Mouse (Mus musculus) limb, embryonic 15.5 days (tissue): ENCODE data around the gene Nudt17. TPM values are rescaled to one million over a fixed set of nuclear protein-coding genes. Genes with fewer than 3 reads are reported as not detected.

ENCODE experiments used
- ATAC-seq: fragments of 200-750 bp; cut with Nextera tagmentation; 2 replicates; pipeline ENCODE4 v1.8.0; 2017; ENCODE audit warnings: low read depth, moderate TSS enrichment; ENCODE audit not compliant: insufficient number of reproducible peaks, low FRiP score, low TSS enrichment
- H3K27ac ChIP-seq: fragments of 300-500 bp; sonication (generic); 2 replicates; pipeline ENCODE4 v1.5.1; 2015; ENCODE audit warnings: moderate library complexity, mild to moderate bottlenecking, inconsistent platforms
- H3K27me3 ChIP-seq: fragments of 300-500 bp; sonication (generic); 2 replicates; pipeline ENCODE4 v1.6.1; 2015; ENCODE audit warnings: inconsistent platforms
- H3K36me3 ChIP-seq: fragments of 300-500 bp; sonication (generic); 2 replicates; pipeline ENCODE4 v1.6.1; 2015; ENCODE audit warnings: inconsistent platforms
- H3K4me1 ChIP-seq: fragments of 300-500 bp; sonication (generic); 2 replicates; pipeline ENCODE4 v1.6.1; 2015; ENCODE audit warnings: inconsistent platforms
- H3K4me2 ChIP-seq: fragments of 300-500 bp; sonication (generic); 2 replicates; pipeline ENCODE4 v1.6.1; 2015; ENCODE audit warnings: mild to moderate bottlenecking, inconsistent platforms
- H3K4me3 ChIP-seq: fragments of 300-500 bp; sonication (generic); 2 replicates; pipeline ENCODE4 v1.5.1; 2015; ENCODE audit warnings: mild to moderate bottlenecking, inconsistent platforms
- H3K9ac ChIP-seq: fragments of 300-500 bp; sonication (generic); 2 replicates; pipeline ENCODE4 v1.6.1; 2015; ENCODE audit warnings: inconsistent platforms
- H3K9me3 ChIP-seq: fragments of 300-500 bp; sonication (generic); 2 replicates; pipeline ENCODE4 v1.6.1; 2016; ENCODE audit warnings: inconsistent platforms
- WGBS: fragments of 180-500 bp; shearing (Covaris S2); methylation state at CpG from one replicate; pipeline ENCODE4 v1.1.7; 2015; 5-methylcytosine and 5-hydroxymethylcytosine counted together
- polyA plus RNA-seq: library from polyadenylated mRNA; unstranded; fragments of >200 nt; fragmentation: Nextera tagmentation; extraction: Ambion mirVana; gene quantifications from 2 replicates; pipeline ENCODE4 v1.2.1, GENCODE M21; 2015

The Nudt17 gene
- polyA plus RNA-seq, 1 experiment from 2014 or later, result 17.9 TPM

DNA sequence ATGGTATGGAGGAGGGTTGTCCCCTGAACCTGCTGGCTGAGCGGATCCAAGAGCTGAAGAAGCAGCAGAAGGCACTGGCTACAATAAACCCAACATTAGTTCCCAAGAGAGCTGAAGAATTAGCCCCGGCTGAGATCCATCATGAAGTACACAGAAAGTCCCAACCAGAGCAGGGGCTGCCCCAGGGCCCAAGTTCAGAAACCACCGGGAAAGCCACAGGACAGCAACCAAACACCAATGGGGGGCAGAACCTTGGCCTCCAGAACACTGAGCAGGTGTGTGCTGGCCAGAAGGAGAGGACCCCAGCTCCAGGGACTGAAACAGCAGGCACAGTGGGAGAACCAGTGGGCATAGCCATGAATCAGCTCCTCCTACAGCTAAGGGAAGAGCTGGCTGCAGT lies 24.9 kb downstream of the Nudt17 start:
- no peaks in the 10 kb centered on the region for H3K36me3 ChIP-seq
- H3K9ac ChIP-seq, result no peak overlapping the region
- H3K4me1 ChIP-seq, result peaks cover 17% of the 10 kb centered on the region; the same call in 1 of the 2 replicates
- peaks cover 10% of the 10 kb centered on the region for H3K27me3 ChIP-seq
- H3K27ac ChIP-seq, result no peak overlapping the region
- ATAC-seq, result no peak
- no peak overlapping the region for H3K4me3 ChIP-seq
- no peaks in the 10 kb centered on the region for H3K9me3 ChIP-seq
- no peak overlapping the region for H3K4me2 ChIP-seq
- 77% methylated on average over 3 of the region's 3 CpGs for WGBS

DNA sequence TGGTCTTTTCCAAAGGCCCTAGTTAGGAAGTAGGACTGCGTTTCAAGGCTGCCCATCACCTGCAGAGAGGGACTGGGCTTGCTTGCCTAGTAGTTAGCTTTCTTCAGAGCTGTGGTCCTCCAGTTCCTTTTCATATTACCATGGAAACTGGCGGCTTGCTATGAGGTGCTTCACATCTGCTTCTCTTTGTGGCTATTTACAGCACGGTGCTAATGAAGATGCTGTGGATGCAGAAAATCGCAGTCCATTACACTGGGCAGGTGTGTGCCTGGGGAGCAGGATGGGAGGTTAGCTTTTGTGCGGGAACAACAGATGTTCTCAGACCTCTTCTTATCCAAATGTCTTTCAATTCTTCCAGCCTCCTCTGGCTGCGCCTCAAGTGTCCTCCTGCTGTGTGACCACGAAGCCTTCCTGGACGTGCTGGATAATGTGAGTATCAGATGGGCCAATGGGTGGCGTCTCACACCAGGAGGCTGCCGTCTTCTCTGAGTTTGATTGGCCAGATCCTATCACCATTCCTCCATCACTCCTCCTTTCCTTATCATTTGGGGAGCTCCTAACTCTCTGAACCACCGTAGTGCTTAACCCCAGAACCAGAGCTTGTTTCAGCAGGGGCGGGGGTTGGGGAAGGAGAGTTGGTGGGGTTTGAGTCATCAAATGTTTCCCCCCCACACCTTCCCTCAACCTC lies 27.9 kb downstream of the Nudt17 start:
- H3K27ac ChIP-seq, result no peak overlapping the region
- no peak overlapping the region for H3K4me2 ChIP-seq
- H3K27me3 ChIP-seq, result peaks cover 10% of the 10 kb centered on the region
- WGBS, result 27% methylated on average over 12 of the region's 12 CpGs
- no peaks in the 10 kb centered on the region for H3K9me3 ChIP-seq
- H3K4me3 ChIP-seq, result no peak overlapping the region
- no peaks in the 10 kb centered on the region for H3K36me3 ChIP-seq
- peaks cover 21% of the 10 kb centered on the region; the same call in 1 of the 2 replicates for H3K4me1 ChIP-seq
- ATAC-seq, result no peak
- no peak overlapping the region for H3K9ac ChIP-seq

DNA sequence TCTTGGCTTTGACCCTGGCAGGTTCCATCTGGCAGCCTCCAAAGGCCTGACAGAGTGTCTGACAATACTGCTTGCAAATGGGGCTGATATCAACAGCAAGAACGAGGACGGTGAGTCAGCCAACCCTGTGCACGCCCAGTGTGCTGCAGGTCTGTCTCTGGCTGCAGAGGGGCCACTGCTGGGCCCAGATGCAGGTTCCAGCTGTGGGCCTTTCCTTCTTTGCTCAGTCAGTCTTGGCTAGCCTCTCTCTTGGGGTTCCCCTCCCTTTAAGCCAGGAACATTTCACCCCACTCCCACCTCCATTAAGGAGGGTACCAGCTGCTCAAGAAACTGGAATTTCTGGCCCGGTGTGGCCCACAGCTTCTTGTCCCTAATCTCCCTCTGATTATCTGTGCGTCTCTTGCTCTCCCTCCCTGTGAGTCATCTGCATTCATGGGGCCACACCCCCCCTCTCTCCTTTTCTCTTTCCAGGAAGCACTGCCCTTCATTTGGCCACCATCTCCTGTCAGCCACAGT lies 29.1 kb downstream of the Nudt17 start:
- ATAC-seq, result peak; percentile 53; the same call in 1 of the 2 replicates
- WGBS, result 27% methylated on average over 5 of the region's 5 CpGs

DNA sequence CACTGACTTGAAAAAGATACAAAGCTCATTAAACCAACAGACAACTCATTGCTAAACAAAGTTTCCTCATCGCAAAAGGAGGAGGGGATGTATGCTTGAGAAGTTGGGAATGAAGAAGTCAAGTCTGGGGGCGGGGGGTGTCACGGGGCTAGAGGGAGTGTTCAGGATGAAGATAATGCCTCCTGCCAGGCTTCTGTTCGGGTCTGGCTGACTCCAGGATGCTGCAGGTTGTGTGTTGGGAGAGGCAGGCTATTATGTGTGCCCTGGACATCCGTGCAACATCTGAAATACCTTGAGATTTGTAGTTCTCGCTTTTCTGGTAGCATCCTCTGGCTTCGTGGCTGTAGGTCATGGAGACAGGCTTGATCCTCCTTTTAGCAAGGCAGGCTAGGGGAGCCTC lies 29.9 kb downstream of the Nudt17 start:
- Histone ChIP-seq H3K4me3 (no peak overlapping the region), H3K9me3 (no peaks in the 10 kb centered on the region), H3K4me2 (no peak overlapping the region), H3K27me3 (no peaks in the 10 kb centered on the region), H3K4me1 (peaks cover 14% of the 10 kb centered on the region), H3K36me3 (no peaks in the 10 kb centered on the region), H3K9ac (no peak overlapping the region), H3K27ac (no peak overlapping the region)
- no peak for ATAC-seq
- WGBS, result 66% methylated on average over 7 of the region's 7 CpGs

More for the DNA sequence above, 29.1 kb downstream of the Nudt17 start:
- Histone ChIP-seq H3K4me3 (no peak overlapping the region), H3K27me3 (peaks cover 7% of the 10 kb centered on the region), H3K36me3 (no peaks in the 10 kb centered on the region), H3K27ac (no peak overlapping the region), H3K4me2 (no peak overlapping the region), H3K9ac (no peak overlapping the region), H3K9me3 (no peaks in the 10 kb centered on the region), H3K4me1 (peaks cover 14% of the 10 kb centered on the region)

DNA sequence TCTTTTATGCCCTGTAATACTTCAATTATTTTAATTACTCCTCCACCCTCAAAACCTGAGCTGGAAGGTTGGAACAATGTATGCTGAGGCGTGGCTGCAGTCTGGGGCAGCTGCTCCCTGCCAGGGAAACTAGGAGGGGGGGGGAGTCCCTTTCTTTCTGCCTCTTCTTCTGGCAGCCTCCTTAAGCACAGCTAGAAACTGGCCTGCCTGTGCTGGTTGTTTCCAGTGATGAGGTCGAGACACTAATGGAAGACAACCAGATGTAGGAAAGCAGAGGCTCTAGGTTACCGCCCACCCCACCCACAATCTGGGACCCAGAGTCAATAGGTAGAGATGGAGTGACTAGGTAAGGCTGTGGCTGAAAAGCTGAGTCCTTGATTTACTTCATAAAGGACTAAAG lies 32.7 kb downstream of the Nudt17 start:
- peak overlapping the region; percentile 67; the same call in 1 of the 2 replicates for H3K27ac ChIP-seq
- H3K9ac ChIP-seq, result no peak overlapping the region
- peaks cover 17% of the 10 kb centered on the region for H3K4me1 ChIP-seq
- 39% methylated on average over 3 of the region's 3 CpGs for WGBS
- no peak overlapping the region for H3K4me2 ChIP-seq
- no peaks in the 10 kb centered on the region for H3K36me3 ChIP-seq
- H3K9me3 ChIP-seq, result no peaks in the 10 kb centered on the region
- H3K27me3 ChIP-seq, result no peaks in the 10 kb centered on the region
- no peak for ATAC-seq
- H3K4me3 ChIP-seq, result no peak overlapping the region

DNA sequence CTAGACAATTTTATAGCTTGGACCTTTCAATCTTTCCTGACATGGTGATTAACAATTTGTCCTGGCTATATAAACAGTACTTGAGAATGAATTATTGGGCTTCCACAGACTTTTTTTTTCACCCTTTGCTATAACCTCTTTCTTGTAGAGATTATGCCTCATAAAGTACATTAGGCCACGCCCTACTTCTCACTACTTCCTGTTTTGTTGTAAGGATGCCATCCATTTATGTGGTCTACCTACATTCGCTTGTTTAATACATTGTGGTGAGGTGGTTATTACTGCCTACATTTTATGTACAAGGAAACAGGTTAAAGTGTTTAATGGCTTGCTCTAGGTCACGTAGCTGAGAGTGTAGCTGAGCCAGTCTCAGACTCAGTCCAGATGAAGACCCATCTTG lies 33.2 kb downstream of the Nudt17 start:
- Histone ChIP-seq H3K4me1 (peaks cover 22% of the 10 kb centered on the region), H3K4me3 (no peak overlapping the region), H3K9me3 (no peaks in the 10 kb centered on the region), H3K27ac (peak overlapping the region; percentile 67; the same call in 1 of the 2 replicates), H3K9ac (no peak overlapping the region), H3K36me3 (no peaks in the 10 kb centered on the region), H3K4me2 (no peak overlapping the region), H3K27me3 (no peaks in the 10 kb centered on the region)
- 53% methylated on average over 3 of the region's 3 CpGs for WGBS
- ATAC-seq, result no peak

DNA sequence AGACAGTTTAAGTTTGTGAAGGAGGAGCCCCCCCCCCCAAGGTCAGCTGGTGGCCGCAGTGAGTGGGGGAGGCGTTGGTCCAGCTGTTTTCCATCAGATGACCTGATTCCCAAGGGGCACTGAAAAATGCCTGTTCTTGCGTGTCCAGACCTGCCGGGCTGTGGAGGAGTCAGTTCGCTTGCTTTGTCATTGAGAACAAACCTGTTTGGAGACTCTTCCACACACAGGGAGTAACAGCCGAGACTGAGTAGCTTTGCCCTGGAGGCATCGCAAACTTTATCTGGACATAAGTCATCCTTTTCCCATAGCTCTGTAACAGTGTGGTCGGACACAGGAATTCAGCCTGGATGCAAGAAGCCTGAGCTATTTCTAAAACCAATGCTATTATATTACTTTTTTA lies 33.9 kb downstream of the Nudt17 start:
- no peak overlapping the region for H3K9ac ChIP-seq
- peaks cover 22% of the 10 kb centered on the region for H3K4me1 ChIP-seq
- no peak for ATAC-seq
- H3K36me3 ChIP-seq, result no peaks in the 10 kb centered on the region
- H3K4me2 ChIP-seq, result 0 out of 2 replicates have a peak overlapping the region, but pooled peaks have one; percentile 19
- 14% methylated on average over 8 of the region's 8 CpGs for WGBS
- H3K27me3 ChIP-seq, result no peaks in the 10 kb centered on the region
- H3K9me3 ChIP-seq, result no peaks in the 10 kb centered on the region
- H3K4me3 ChIP-seq, result no peak overlapping the region
- peak overlapping the region; percentile 67 for H3K27ac ChIP-seq

DNA sequence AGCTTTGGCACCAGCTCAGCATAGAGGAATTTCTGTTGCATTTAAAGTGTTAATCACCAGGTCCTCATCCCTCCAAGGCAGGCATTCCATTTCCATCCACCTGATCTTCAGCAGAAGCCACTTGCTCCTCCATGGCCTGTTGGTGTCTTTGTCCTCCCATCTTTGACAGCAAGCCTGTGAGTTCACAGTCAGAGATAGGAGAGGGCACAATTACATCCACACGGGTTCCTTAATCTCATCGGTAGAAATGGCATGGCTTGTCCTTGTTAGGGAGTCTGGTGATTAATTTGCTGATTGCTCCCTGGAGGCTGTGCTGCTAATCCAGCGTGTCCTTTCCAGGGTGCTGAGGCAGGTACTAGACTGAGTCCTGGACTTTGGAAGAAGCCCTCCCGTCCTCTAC lies 34.8 kb downstream of the Nudt17 start:
- H3K4me3 ChIP-seq, result no peak overlapping the region
- H3K4me1 ChIP-seq, result peaks cover 19% of the 10 kb centered on the region
- H3K27me3 ChIP-seq, result no peaks in the 10 kb centered on the region
- ATAC-seq, result no peak
- WGBS, result 61% methylated on average over 4 of the region's 4 CpGs
- no peaks in the 10 kb centered on the region for H3K9me3 ChIP-seq
- H3K9ac ChIP-seq, result no peak overlapping the region
- no peaks in the 10 kb centered on the region for H3K36me3 ChIP-seq
- H3K27ac ChIP-seq, result no peak overlapping the region
- H3K4me2 ChIP-seq, result no peak overlapping the region

DNA sequence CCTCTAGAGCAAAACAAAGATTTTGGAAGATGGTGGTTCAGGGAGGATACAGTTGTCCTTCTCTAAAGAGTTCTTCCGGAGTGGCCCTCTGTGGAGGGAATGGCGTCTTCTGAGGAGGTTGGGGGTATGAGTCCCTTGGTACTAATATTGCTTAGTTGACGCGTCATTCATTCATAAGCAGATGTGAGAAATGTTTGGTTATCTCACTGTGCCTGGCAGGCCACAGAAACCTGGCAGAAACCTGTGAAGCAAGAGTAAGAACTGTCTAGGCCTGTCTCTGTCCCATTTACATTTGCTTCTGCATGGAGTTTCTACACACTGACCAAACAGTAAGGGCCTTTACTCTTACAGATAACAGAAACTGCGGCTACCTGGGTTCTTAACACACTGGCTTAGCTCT lies 36.8 kb downstream of the Nudt17 start:
- Histone ChIP-seq H3K4me1 (peaks cover 19% of the 10 kb centered on the region), H3K27ac (no peak overlapping the region), H3K27me3 (no peaks in the 10 kb centered on the region), H3K4me3 (no peak overlapping the region), H3K9me3 (no peaks in the 10 kb centered on the region), H3K36me3 (no peaks in the 10 kb centered on the region), H3K4me2 (no peak overlapping the region), H3K9ac (no peak overlapping the region)
- no peak for ATAC-seq
- 93% methylated on average over 5 of the region's 5 CpGs for WGBS

DNA sequence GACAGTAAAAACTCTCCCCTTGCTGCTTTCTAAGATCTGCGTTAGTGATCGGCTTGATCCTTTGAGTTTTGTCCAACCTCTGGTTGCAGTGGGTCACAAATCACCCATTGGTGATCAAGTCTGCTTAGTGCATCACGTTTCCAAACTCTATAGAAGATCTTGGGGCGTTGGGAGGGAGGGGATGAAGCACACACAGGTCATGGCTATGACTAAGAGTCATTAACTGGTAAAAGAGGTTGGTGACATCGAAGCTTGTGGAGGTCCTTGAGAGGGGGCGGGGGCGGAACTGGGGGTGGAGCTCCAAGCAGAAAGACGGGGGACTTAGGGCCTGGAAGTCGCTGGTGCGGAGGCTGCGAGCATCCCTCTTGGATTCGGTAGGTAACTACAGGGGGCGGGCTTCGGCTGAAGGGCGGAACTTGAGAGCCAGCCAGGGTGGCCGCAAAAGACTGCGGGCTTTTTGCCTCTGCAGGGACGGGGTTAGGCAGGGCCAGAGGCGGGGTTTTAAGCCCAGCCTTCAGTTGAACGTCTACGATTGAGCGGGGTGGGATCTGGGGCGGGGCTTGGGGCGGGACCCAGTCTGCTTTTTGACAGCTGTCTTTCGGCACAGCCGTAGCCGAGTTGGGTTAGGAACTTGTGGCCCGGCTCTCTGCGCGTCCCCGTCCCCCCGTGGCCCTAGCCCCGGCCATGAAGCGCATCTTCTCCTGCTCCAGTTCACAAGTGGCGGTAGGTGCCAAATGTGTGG lies 38.5 kb downstream of the Nudt17 start, which contains the start of gene Ankrd35:
TSS of gene Ankrd35 (plus strand) at position 405 of the 742 bp plus-strand sequence.
- Histone ChIP-seq H3K4me1 (peaks cover 13% of the 10 kb centered on the region), H3K36me3 (no peaks in the 10 kb centered on the region), H3K9me3 (no peaks in the 10 kb centered on the region), H3K27ac (no peak within 1 kb of the TSS), H3K9ac (no peak within 1 kb of the TSS), H3K4me2 (peak within 1 kb of the TSS; percentile 87), H3K4me3 (peak within 1 kb of the TSS; percentile 46), H3K27me3 (no peaks in the 10 kb centered on the region)
- peak; percentile 92 for ATAC-seq
- 4% methylated on average over 34 of the region's 35 CpGs for WGBS

DNA sequence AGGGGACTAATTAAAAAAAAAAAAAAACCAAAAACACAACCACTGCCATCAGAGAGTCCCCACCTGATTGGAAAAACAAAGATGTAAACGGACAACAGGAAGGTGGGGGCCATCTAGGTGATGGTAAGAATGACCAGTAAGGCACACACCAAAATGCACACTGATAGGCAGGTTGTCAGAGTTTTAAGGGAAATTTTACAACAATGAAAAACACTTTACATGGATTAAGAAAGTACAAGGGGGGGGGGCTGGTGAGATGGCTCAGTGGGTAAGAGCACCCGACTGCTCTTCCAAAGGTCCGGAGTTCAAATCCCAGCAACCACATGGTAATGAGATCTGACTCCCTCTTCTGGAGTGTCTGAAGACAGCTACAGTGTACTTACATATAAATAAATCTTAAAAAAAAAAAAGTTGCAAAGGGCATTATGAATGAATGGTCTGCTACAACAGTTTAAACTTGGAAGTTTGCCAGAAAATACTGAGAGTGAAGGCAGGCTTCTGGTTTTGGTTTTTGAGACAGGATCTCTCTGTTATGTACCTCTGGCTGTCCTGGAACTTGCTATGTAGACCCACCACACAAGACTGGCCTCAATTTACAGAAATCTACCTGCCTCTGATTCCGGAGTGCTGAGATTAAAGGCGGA lies 39.8 kb downstream of the Nudt17 start:
- H3K27me3 ChIP-seq, result no peaks in the 10 kb centered on the region
- no peak overlapping the region for H3K4me2 ChIP-seq
- WGBS, result 92% methylated on average over 5 of the region's 5 CpGs
- H3K4me1 ChIP-seq, result peaks cover 18% of the 10 kb centered on the region
- H3K27ac ChIP-seq, result no peak overlapping the region
- H3K36me3 ChIP-seq, result no peaks in the 10 kb centered on the region
- no peak for ATAC-seq
- H3K9ac ChIP-seq, result no peak overlapping the region
- H3K9me3 ChIP-seq, result no peaks in the 10 kb centered on the region
- H3K4me3 ChIP-seq, result no peak overlapping the region

DNA sequence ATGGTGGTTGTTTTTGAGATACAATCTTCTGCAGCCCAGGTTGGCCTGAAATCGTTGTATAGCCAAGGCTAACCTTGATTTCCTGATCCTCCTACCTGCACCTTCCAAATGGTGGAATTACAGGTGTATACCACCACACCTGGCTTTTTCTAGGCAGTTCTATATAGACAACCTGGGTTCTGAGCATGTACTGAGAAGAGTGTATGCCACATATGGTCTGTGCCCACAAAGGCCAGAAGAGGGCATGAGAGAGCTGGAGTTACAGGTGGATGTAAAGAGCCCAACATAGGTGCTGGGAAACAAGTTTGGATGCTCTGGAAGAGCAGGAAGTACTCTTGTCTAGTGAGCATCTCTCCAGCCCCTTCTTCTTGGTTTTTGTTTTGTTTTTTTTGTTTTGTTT lies 41.0 kb downstream of the Nudt17 start:
- Histone ChIP-seq H3K9me3 (no peaks in the 10 kb centered on the region), H3K27ac (no peak overlapping the region), H3K36me3 (no peaks in the 10 kb centered on the region), H3K4me3 (no peak overlapping the region), H3K9ac (no peak overlapping the region), H3K27me3 (no peaks in the 10 kb centered on the region), H3K4me2 (no peak overlapping the region), H3K4me1 (peaks cover 27% of the 10 kb centered on the region)
- WGBS, result 32% methylated on average over 1 of the region's 1 CpGs
- ATAC-seq, result no peak
